Mouse (Mus musculus) erythroid progenitor cell, adult 5-6 weeks (primary cell): Measurements from ENCODE around the gene Zfp54. TPM values are rescaled to one million over a fixed set of nuclear protein-coding genes. Genes with fewer than 3 reads are reported as not detected.

Experiments
- total RNA-seq, 2 experiments: library from RNA; stranded (forward) in 1 of 2; stranded (reverse) in 1 of 2; fragments of 150-400 nt in 1 of 2; fragments of 186-747, 209-891 nt in 1 of 2; gene quantifications; 2 replicates each; pipeline versions ENCODE4 v1.2.3 to v1.2.4; 2015 to 2017; ENCODE audit warnings: low replicate concordance in 2 of 2

Gene Zfp54
- total RNA-seq, 2 experiments from 2014 or later = 1.3 to 8.5 TPM

Other genes with a start within 250 kb of the Zfp54 start
- gene Vmn1r234, start 197.1 kb upstream of the Zfp54 start, total RNA-seq (2015; ENCODE audit: low replicate concordance) = not detected in 2 replicates
- gene Vmn1r234, start 197.1 kb upstream of the Zfp54 start, total RNA-seq (2017; ENCODE audit: low replicate concordance) = not detected in 2 replicates
- not detected in 2 replicates for gene Vmn1r235, start 166.8 kb upstream of the Zfp54 start, total RNA-seq (2015; ENCODE audit: low replicate concordance)
- gene Vmn1r235, start 166.8 kb upstream of the Zfp54 start, total RNA-seq (2017; ENCODE audit: low replicate concordance) = not detected in 2 replicates
- gene Vmn1r236, start 140.3 kb upstream of the Zfp54 start, total RNA-seq (2015; ENCODE audit: low replicate concordance) = not detected in 2 replicates
- not detected in 2 replicates for gene Vmn1r236, start 140.3 kb upstream of the Zfp54 start, total RNA-seq (2017; ENCODE audit: low replicate concordance)
- gene Vmn1r237, start 111.4 kb upstream of the Zfp54 start, total RNA-seq (2015; ENCODE audit: low replicate concordance) = not detected in 2 replicates
- not detected in 2 replicates for gene Vmn1r237, start 111.4 kb upstream of the Zfp54 start, total RNA-seq (2017; ENCODE audit: low replicate concordance)
- gene Zfp677, start 39.5 kb upstream of the Zfp54 start, total RNA-seq (2015; ENCODE audit: low replicate concordance) = 1.8 and 2.1 TPM in 2 replicates
- 2.4 TPM in 1 of 2 replicates, not detected in the other for gene Zfp677, start 39.5 kb upstream of the Zfp54 start, total RNA-seq (2017; ENCODE audit: low replicate concordance)
- 3.4 and 10.1 TPM in 2 replicates for gene Zfp51, start 27.1 kb downstream of the Zfp54 start, total RNA-seq (2015; ENCODE audit: low replicate concordance)
- gene Zfp51, start 27.1 kb downstream of the Zfp54 start, total RNA-seq (2017; ENCODE audit: low replicate concordance) = 6.5 and 11.9 TPM in 2 replicates
- gene Zfp53, start 65.8 kb downstream of the Zfp54 start, total RNA-seq (2015; ENCODE audit: low replicate concordance) = 2.1 and 11.5 TPM in 2 replicates
- 3.3 and 9.1 TPM in 2 replicates for gene Zfp53, start 65.8 kb downstream of the Zfp54 start, total RNA-seq (2017; ENCODE audit: low replicate concordance)
- 5.0 and 6.3 TPM in 2 replicates for gene Zfp52, start 112.3 kb downstream of the Zfp54 start, total RNA-seq (2015; ENCODE audit: low replicate concordance)
- 3.2 and 4.1 TPM in 2 replicates for gene Zfp52, start 112.3 kb downstream of the Zfp54 start, total RNA-seq (2017; ENCODE audit: low replicate concordance)
- gene Zfp948, start 143.8 kb downstream of the Zfp54 start, total RNA-seq (2015; ENCODE audit: low replicate concordance) = 4.6 and 4.7 TPM in 2 replicates
- gene Zfp948, start 143.8 kb downstream of the Zfp54 start, total RNA-seq (2017; ENCODE audit: low replicate concordance) = 2.4 and 2.7 TPM in 2 replicates
- gene Zfp983, start 227.4 kb downstream of the Zfp54 start, total RNA-seq (2015; ENCODE audit: low replicate concordance) = 3.6 and 10.1 TPM in 2 replicates
- gene Zfp983, start 227.4 kb downstream of the Zfp54 start, total RNA-seq (2017; ENCODE audit: low replicate concordance) = 1.3 and 1.4 TPM in 2 replicates